Mouse (Mus musculus): ENCODE data around the gene Slc43a2. TPM values are rescaled to one million over a fixed set of nuclear protein-coding genes. Genes with fewer than 3 reads are reported as not detected.

The Slc43a2 gene
- polyA plus RNA-seq, 1 experiment from 2014 or later, result 20.2 TPM

DNA sequence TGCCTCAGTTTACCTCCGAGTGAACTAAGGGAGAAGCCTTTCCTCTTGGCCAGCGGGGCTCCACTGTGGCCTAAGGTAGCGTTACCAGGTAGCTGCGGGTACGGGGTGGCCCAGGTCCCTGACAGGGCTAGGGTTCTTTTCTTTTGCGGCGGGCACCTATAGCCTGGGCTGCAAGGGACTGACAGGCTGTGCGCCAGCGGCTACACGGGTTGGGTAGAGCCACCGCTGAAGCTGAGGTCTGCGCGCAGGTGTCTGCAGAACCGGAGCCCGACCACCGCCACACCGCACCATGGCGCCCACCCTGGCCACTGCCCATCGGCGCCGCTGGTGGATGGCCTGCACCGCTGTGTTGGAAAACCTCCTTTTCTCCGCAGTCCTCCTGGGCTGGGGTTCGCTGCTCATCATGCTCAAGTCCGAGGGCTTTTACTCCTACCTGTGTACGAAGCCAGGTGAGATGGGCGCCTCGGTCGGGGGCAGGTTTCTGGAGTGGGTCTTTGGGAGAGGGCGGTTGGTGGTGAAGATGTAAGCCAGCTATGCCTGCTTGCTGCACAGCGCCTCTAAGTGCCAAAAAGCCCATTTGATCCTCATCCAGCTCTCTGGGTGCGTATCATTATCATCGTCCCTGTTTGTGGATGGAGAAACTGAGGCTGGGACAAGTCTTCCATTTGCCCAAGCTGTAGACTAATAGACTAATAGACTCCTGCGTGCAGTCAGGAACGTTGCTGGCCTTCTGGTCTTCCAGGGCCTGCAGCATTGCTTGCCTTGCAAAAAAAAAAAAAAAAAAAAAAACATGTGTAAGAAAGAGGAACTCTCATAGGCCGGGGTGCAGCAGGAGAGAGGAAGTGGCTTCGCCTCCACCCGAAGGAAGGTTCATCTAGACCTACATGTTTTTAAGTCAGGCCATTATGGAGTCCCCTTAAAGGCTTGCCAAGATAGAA lies 1.1 kb downstream of the Slc43a2 start:
- peak overlapping the region; percentile 90 for H3K4me2 ChIP-seq
- WGBS, result 12% methylated on average over 38 of the region's 38 CpGs
- peak; percentile 20 for ATAC-seq (replicated peaks)
- no peaks in the 10 kb centered on the region for H3K9me3 ChIP-seq
- H3K27ac ChIP-seq, result peak overlapping the region; percentile 98
- H3K4me1 ChIP-seq, result peaks cover 37% of the 10 kb centered on the region
- H3K4me3 ChIP-seq, result peak overlapping the region; percentile 80
- H3K27me3 ChIP-seq (replicated peaks), result no peaks in the 10 kb centered on the region
- H3K36me3 ChIP-seq (replicated peaks), result no peaks in the 10 kb centered on the region
- H3K9ac ChIP-seq, result peak overlapping the region; percentile 88

DNA sequence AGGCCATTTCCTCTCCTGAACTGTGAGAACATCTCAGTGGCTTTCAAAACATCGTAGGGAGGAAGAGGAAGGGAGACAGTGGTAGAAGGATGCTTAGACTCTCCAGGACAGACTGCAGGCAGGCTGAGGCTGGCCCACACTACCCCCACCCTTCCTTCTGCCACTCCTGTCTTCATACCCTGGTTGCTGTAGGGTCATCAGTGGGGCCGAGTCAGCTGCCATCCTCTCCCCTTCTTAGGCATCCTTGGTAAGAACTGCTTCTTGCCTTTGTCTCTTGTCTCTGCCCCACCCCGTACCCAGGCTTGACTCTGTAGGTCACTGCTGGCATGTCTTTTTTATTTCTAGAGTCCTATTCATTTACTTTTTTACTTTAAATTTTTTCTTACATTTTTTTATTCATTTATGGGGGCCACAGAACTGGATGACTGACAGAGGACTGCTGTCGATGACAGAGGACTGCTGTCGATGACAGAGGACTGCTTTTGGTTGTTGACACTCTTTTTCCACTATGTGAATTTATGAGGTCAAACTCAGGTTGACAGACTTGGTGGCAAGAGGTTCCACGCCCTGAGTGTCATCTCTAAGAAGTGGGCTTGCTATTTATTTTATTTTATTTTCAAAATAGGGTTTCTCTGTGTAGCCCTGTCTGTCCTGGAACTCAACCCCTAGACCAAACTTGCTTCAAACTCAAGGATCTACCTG lies 2.0 kb downstream of the Slc43a2 start:
- Histone ChIP-seq H3K4me3 (peak overlapping the region; percentile 80), H3K36me3 (replicated peaks) (no peaks in the 10 kb centered on the region), H3K27ac (peak overlapping the region; percentile 98; the same call in 1 of the 2 replicates), H3K4me1 (peaks cover 46% of the 10 kb centered on the region), H3K27me3 (replicated peaks) (no peaks in the 10 kb centered on the region), H3K9ac (peak overlapping the region; percentile 88), H3K4me2 (peak overlapping the region; percentile 90), H3K9me3 (no peaks in the 10 kb centered on the region)
- no peak for ATAC-seq (replicated peaks)
- WGBS, result 79% methylated on average over 6 of the region's 6 CpGs

DNA sequence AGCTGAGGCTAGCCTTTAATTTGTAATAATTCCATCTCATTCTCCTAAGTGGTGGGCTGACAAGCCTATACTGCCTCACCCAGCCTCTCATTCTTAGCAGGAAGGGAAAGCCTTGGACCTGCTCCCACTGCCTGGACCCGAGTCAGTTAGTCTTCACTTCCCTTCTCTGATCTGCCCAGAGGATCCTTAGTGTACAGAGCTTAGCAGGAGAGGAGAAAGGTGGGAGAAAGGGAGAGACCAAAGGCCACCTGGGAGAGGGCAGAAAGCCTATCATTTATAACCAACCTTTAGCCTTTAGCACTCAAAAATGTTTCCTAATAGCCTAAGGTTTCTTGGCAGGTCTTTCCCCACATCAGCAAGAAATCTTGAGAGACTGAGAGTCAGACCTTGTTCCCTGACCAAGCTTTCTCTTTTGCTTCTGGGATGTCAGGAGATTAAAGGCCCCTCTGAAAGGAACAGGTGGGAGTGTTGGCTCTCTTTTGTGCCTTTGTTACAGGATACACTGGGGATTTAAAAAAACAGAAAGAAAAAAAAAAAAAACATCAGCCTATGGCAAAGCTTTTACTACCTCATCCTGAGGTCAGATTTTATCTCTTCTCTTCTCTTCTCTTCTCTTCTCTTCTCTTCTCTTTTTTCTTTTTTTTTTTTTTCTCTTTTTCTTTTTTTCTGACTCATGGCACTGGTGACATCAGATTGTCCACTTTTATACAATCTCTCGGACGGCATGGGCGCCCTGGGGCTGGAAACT lies 3.0 kb downstream of the Slc43a2 start:
- no peak for ATAC-seq (replicated peaks)
- H3K27me3 ChIP-seq (replicated peaks), result no peaks in the 10 kb centered on the region
- H3K4me1 ChIP-seq, result peaks cover 49% of the 10 kb centered on the region
- no peaks in the 10 kb centered on the region for H3K36me3 ChIP-seq (replicated peaks)
- H3K27ac ChIP-seq, result no peak overlapping the region
- H3K9me3 ChIP-seq, result no peaks in the 10 kb centered on the region
- peak overlapping the region; percentile 90 for H3K4me2 ChIP-seq
- 48% methylated on average over 4 of the region's 4 CpGs for WGBS
- H3K9ac ChIP-seq, result peak overlapping the region; percentile 20; the same call in 1 of the 2 replicates
- peak overlapping the region; percentile 80 for H3K4me3 ChIP-seq

DNA sequence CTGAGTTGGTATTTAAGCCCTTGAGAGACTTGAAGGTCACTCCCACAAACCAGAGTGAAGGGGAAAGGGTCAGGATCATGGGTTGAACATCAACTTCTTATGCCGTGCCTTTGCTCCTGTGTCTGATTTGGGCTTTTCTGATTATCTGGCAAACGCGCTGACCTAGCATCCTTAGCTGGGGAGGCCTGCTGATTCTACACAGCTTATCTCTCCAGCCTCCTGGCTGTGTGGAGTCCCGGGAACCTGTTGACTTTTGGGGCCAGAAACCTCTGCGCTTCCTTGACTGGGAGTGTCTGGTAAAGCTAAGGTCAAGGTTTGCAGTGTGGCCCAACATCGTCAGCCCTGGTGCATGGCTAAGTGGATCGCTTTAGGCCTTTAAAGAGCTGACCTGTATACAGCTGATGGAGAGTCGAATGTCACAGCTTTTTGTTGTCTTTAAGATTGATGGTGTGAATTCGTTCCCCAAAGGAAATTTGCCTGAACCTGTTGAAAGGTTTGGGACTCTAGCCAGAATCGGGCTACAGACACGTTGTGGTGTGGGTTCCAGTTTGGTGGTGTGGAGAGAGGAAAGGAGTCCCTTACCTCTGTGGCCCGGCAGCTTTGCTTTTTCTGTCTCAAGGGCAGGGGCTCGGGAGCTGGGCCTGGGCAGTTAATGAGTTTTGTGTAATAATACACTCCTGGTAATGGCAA lies 3.8 kb downstream of the Slc43a2 start:
- Histone ChIP-seq H3K27ac (no peak overlapping the region), H3K4me2 (peak overlapping the region; percentile 90), H3K36me3 (replicated peaks) (no peaks in the 10 kb centered on the region), H3K4me1 (peaks cover 51% of the 10 kb centered on the region), H3K4me3 (no peak overlapping the region; the same call in 1 of the 2 replicates), H3K9me3 (no peaks in the 10 kb centered on the region), H3K27me3 (replicated peaks) (no peaks in the 10 kb centered on the region), H3K9ac (peak overlapping the region; percentile 20; the same call in 1 of the 2 replicates)
- ATAC-seq (replicated peaks), result no peak
- 62% methylated on average over 13 of the region's 13 CpGs for WGBS

DNA sequence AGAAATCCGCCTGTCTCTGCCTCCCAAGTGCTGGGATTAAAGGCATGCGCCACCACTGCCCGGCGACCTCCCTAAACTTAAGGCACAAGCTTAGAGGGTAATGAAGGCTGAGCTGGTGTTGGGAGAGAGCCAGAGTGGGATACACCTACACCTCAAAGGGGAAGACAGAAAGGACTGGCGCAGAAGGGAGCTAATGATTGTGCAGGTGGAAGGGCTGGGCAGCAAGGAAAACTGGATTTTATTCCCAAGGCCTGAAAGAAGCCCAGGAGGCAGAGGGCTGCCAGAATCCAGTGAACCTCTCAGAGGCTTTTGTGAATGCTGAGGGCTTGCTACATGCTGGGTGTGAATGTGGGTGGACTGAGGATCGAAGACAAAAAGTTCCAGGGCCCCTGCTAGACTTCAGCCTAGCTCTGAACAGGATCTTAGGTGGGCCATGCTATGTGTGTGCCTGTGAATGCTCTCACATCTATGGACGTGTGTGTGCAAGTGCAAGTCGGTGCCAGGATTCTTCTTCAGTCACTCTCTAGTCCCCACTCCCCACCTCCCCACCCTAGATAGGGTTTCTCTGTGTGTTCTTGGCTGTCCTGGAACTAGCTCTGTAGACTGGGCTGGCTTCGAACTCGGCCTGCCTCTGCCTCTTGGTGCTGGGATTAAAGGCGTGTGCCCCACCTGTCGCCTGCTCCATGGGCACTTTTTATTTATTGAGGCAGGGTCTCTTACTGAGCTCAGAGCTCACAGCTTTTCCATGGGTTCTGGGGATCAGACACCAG lies 4.9 kb downstream of the Slc43a2 start:
- Histone ChIP-seq H3K36me3 (replicated peaks) (no peaks in the 10 kb centered on the region), H3K9ac (no peak overlapping the region), H3K4me2 (no peak overlapping the region), H3K27me3 (replicated peaks) (no peaks in the 10 kb centered on the region), H3K27ac (no peak overlapping the region), H3K4me1 (peaks cover 55% of the 10 kb centered on the region), H3K4me3 (no peak overlapping the region), H3K9me3 (no peaks in the 10 kb centered on the region)
- ATAC-seq (replicated peaks), result no peak
- WGBS, result 86% methylated on average over 12 of the region's 12 CpGs

DNA sequence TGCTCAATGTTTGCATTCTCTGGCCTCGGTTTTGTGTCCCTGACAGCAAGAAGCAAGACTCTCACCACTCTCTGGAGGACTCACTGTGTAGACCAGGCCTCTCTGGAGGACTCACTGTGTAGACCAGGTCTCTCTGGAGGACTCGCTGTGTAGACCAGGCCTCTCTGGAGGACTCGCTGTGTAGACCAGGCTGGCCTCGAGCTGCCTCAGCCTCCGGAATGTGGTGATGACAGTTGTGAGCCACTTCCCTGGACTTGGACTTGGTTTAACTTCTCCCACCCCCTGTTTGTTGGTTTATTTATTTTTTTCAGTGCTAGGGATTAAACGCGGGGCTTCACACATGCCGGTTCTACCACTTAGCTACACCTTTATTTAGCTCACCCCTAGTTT lies 5.5 kb downstream of the Slc43a2 start:
- WGBS, result 89% methylated on average over 8 of the region's 8 CpGs

DNA sequence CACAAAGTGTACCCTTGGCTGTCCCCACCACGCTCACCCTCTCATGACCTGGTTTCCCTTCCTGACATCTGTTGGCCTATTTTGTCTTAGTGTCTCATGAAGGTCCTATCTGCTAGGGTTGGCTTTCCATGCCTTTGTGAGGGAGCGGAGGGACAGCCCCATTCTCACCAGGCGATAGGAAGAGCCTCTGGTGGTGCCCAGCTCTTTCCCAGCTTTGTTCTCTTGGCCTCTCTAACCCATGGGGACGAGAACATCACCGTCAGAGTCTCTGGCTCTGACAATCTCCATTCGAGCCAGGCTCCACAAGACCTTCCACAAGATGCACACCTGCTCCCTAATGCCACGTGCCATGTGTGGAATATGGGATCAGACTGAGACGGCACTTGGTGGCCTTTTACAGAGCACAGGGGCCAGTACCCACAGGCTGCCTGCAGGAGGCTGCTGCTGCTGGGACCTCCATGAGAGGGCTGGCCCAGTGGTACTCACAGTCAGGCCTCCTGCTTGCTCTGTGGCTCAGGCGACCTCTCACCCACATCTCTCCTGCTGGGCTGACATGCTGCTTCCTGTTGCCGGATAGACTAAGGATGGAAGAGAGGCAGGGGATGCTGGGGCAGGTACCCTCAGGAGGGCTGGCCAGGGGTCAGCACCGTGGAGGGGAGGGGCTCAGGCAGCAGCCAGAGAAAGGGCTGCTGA lies 6.1 kb downstream of the Slc43a2 start:
- H3K36me3 ChIP-seq (replicated peaks), result no peaks in the 10 kb centered on the region
- H3K4me3 ChIP-seq, result no peak overlapping the region
- H3K9me3 ChIP-seq, result no peaks in the 10 kb centered on the region
- H3K27ac ChIP-seq, result peak overlapping the region; percentile 43; the same call in 1 of the 2 replicates
- no peaks in the 10 kb centered on the region for H3K27me3 ChIP-seq (replicated peaks)
- WGBS, result 45% methylated on average over 11 of the region's 11 CpGs
- no peak overlapping the region for H3K4me2 ChIP-seq
- peaks cover 55% of the 10 kb centered on the region for H3K4me1 ChIP-seq
- ATAC-seq (replicated peaks), result 0 out of 2 replicates have a peak, but pooled peaks have one; percentile 34
- H3K9ac ChIP-seq, result no peak overlapping the region

More for the DNA sequence above, 5.5 kb downstream of the Slc43a2 start:
- Histone ChIP-seq H3K9me3 (no peaks in the 10 kb centered on the region), H3K4me1 (peaks cover 55% of the 10 kb centered on the region), H3K27me3 (replicated peaks) (no peaks in the 10 kb centered on the region), H3K4me2 (no peak overlapping the region), H3K9ac (no peak overlapping the region), H3K27ac (no peak overlapping the region), H3K4me3 (no peak overlapping the region), H3K36me3 (replicated peaks) (no peaks in the 10 kb centered on the region)
- no peak for ATAC-seq (replicated peaks)

DNA sequence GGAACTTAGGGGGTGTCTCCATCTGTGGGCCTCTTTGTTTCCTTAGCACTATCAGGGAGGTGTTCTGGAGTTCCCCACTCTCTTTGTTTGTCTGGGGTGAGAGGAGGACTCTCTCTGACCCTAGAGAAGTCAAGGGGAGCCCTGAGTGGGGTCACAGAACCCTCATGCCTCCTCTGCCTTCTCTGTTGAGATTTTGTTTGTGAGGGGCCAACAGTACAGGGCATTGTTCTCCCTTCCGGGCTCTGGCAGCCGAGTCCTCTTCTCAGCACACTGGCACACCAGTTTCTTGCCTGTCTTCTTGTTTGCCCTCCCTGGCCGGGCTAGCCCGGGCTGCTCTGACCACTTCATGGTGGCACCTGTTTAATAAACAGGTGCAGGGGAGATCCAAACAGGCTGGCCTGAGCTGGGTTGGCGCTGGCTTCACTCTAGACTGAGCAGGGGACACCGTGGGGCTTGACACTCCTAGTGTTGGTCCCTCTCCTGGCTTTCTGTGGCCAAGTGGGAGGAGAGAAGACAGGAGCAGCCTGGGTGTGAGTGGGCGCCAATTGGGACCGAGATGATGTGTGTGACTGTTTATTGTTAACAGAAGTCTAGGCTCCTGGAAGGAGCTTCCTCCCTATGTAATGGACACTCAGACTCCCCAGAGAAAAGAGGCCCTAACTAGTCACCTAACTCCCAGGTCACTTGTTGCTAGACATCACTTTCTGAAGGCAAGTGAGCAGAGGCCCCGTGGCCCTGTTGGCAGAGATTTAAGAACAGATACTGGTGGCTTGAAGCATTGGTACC lies 6.9 kb downstream of the Slc43a2 start:
- no peak overlapping the region for H3K4me2 ChIP-seq
- ATAC-seq (replicated peaks), result no peak
- peak overlapping the region; percentile 43; the same call in 1 of the 2 replicates for H3K27ac ChIP-seq
- H3K4me3 ChIP-seq, result no peak overlapping the region
- no peaks in the 10 kb centered on the region for H3K36me3 ChIP-seq (replicated peaks)
- 67% methylated on average over 9 of the region's 9 CpGs for WGBS
- H3K9ac ChIP-seq, result no peak overlapping the region
- no peaks in the 10 kb centered on the region for H3K27me3 ChIP-seq (replicated peaks)
- H3K9me3 ChIP-seq, result no peaks in the 10 kb centered on the region
- H3K4me1 ChIP-seq, result peaks cover 47% of the 10 kb centered on the region

DNA sequence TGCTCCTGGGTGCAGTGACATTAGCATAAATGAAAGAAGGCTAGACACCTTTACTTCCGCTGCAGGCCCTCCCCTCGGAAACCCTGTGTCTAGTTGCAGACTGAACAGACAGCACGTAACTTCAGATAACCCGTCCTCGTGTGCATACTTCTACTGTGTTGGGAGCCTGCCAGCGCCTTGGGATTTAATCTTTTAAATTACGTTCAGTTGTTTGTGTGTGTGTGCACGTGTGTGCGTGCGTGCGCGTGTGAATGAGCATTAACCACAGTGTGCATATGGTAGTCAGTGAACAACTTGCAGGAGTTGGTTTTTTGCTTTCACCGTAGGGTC lies 7.4 kb downstream of the Slc43a2 start:
- H3K4me1 ChIP-seq, result peaks cover 42% of the 10 kb centered on the region
- 0 out of 2 replicates have a peak overlapping the region, but pooled peaks have one; percentile 43 for H3K27ac ChIP-seq
- H3K27me3 ChIP-seq (replicated peaks), result no peaks in the 10 kb centered on the region
- H3K36me3 ChIP-seq (replicated peaks), result no peaks in the 10 kb centered on the region
- 89% methylated on average over 13 of the region's 13 CpGs for whole genome bisulfite sequencing
- H3K9me3 ChIP-seq, result no peaks in the 10 kb centered on the region
- no peak for ATAC-seq (replicated peaks)
- H3K4me3 ChIP-seq, result no peak overlapping the region
- H3K4me2 ChIP-seq, result no peak overlapping the region
- no peak overlapping the region for H3K9ac ChIP-seq

DNA sequence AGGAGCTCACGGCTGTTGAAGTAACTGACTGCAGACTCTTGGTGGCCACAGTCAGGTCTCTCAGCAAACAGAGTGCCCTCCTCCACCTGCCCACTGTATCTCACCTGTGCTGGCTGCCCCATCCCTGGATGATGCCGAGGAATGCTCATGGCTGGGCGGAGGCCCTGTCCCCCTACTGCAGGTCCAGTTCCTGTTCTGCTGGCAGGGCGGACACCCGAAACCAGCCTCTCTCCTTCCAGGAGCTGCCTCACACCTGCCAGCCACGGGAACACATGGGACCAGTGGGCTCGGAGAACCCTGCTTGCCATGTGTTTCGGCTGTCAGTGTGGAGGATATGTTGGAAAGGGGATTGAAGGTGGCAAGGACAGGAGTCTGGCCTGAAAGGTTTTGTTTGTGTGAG lies 8.7 kb downstream of the Slc43a2 start:
- no peak overlapping the region for H3K9ac ChIP-seq
- peaks cover 31% of the 10 kb centered on the region for H3K4me1 ChIP-seq
- no peak overlapping the region for H3K27ac ChIP-seq
- H3K4me3 ChIP-seq, result no peak overlapping the region
- H3K4me2 ChIP-seq, result no peak overlapping the region
- no peak for ATAC-seq (replicated peaks)
- H3K36me3 ChIP-seq (replicated peaks), result 0 out of 2 replicates have a peak, but pooled peaks cover 3% of the 10 kb centered on the region
- H3K27me3 ChIP-seq (replicated peaks), result no peaks in the 10 kb centered on the region
- WGBS, result 90% methylated on average over 8 of the region's 8 CpGs
- no peaks in the 10 kb centered on the region for H3K9me3 ChIP-seq

Data from midbrain, embryonic 15.5 days (tissue).